Mouse (Mus musculus): ENCODE data around the gene Fv1.
"Not testable (repeated sequence)": the region's sequence is repeated elsewhere in the genome, so short reads cannot be mapped to it uniquely, and the experiment has no call there.

Gene Fv1

DNA sequence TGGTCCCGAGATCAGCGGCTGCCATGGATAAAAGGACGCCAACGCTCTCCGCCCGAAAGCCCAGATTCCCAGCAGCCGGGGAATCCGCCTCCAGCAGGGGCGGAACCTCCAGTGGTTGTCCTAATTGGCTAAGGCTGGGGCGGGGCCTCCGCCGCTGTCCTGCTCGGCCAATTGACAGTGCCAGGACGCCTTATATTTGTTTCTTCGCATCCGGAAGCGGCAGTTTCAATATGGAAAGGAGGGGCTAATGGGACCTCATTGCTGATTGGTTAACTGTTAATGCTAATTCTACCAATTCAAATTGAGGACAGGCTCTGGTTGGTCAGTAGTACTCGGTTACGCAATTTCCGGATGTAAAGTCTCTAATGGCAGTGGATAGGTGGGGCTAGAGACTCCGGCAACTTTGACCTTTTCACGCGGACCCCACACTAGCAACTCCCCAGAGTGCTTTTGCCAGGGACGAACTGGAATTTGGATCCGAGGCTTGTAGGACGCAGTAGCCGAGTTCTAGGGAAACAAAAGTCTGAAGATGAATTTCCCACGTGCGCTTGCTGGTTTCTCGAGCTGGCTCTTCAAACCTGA is at the start of gene Fv1, which contains the start of gene Miip:
TSS of gene Fv1 (plus strand) at position 530 of the 582 bp plus-strand sequence.
TSS of gene Miip (minus strand) at position 367 of the 582 bp plus-strand sequence.
- peak; percentile 97 for DNase-seq (ENCODE audit: low read depth, low spot score)
- H3K27me3 ChIP-seq (ENCODE audit: control insufficient read depth, insufficient read depth, low read length, poor library complexity, severe bottlenecking), result no peaks in the 10 kb centered on the region
- peaks cover 2% of the 10 kb centered on the region; the same call in 1 of the 2 replicates for H3K36me3 ChIP-seq (ENCODE audit: control insufficient read depth, insufficient read depth, low read length, poor library complexity, severe bottlenecking)

DNA sequence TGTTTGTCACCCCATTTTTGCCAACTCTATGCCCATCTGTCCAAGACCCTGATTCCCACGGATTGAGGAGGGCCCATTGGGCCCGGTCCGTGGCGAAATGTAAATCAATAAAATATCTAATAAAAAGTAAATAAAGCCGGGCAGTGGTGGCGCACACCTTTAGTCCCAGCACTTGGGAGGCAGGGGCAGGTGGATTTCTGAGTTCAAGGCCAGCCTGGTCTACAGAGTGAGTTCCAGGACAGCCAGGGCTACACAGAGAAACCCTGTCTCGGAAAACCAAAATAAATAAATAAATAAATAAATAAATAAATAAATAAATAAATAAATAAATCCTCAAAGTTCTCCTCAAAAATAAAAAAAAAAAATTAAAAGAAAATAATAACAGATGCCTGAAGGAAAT is 49.1 kb upstream of the Fv1 start:
- not testable (repeated sequence) for H3K36me3 ChIP-seq (ENCODE audit: control insufficient read depth, insufficient read depth, low read length, poor library complexity, severe bottlenecking); H3K27me3 ChIP-seq (ENCODE audit: control insufficient read depth, insufficient read depth, low read length, poor library complexity, severe bottlenecking); DNase-seq (ENCODE audit: low read depth, low spot score)

DNA sequence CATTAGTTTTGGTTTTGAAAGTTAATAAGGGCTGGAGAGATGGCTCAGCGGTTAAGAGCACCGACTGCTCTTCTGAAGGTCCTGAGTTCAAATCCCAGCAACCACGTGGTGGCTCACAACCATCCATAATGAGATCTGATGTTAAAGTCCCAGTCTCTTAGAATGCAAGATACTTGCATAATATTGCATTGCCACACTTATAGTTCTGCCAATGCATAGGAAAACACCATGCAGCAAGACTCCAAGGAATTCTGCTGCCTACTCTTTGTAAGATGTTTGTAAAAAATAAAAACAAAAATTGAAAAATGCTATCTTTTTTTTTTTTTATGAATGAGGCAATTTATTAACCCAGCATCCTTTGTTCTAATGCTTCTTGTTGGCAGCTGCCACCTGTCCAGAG is 47.4 kb upstream of the Fv1 start:
- H3K27me3 ChIP-seq (ENCODE audit: control insufficient read depth, insufficient read depth, low read length, poor library complexity, severe bottlenecking); DNase-seq (ENCODE audit: low read depth, low spot score); H3K36me3 ChIP-seq (ENCODE audit: control insufficient read depth, insufficient read depth, low read length, poor library complexity, severe bottlenecking): not testable (repeated sequence)

DNA sequence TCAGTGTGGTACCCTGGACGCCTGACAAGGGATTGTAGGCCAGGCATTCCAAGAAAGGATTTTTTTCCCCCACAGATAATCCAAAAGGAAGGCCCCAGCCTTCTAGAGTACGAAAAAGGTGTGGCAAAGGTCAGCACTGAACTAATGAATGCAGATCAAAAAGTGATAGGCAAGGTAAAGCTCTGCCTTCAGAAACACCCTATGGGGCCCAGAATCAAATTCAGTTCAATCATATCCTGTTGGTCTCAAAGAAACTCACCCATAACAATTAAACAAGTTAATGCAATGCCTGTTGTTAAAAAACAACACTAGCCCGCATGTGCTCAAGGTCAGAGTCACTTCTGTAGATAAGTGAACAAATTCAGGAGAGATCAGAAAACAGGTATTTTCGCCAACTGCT is 44.4 kb upstream of the Fv1 start:
- H3K27me3 ChIP-seq (ENCODE audit: control insufficient read depth, insufficient read depth, low read length, poor library complexity, severe bottlenecking), result no peaks in the 10 kb centered on the region
- DNase-seq (ENCODE audit: low read depth, low spot score), result no peak
- peaks cover 6% of the 10 kb centered on the region for H3K36me3 ChIP-seq (ENCODE audit: control insufficient read depth, insufficient read depth, low read length, poor library complexity, severe bottlenecking)

DNA sequence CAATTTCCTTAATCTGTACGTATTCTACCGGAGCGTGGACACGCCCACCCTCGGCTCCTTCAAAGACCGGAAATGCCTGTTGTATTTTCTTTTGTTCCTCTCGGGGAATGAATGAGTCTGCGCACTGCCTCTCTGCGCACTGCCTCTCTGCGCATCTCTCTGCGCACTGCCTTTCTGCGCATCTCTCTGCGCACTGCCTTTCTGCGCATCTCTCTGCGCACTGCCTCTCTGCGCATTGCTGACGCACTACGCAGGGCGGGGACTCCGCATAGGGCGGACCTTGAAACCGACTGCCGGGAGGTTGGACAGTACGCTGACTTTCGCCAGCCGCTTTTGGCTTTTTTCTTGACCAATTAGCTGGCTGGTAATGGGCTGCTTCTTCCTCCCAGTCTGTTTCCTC is 29.5 kb upstream of the Fv1 start:
- not testable (repeated sequence) for H3K27me3 ChIP-seq (ENCODE audit: control insufficient read depth, insufficient read depth, low read length, poor library complexity, severe bottlenecking); DNase-seq (ENCODE audit: low read depth, low spot score)

DNA sequence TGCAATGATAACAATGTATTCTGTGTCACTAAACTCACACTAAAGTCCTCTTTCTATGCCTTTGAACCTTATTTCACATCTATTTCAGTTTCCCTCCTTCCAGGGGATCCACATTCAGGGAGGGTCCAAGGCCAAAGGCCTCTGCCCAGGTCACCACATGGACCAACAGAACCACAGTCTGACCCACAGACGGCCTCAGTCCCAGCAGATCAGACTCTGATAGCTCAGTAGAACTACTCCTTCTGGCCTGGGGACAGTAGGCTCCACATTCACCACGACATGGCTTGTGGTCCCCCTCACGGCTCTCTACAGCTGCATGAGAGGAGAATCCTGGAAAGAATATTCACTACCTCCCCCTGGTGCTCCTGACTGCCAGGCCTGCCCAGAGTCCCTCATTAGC is 25.9 kb upstream of the Fv1 start:
- no peaks in the 10 kb centered on the region for H3K27me3 ChIP-seq (ENCODE audit: control insufficient read depth, insufficient read depth, low read length, poor library complexity, severe bottlenecking)
- no peak for DNase-seq (ENCODE audit: low read depth, low spot score)
- H3K36me3 ChIP-seq (ENCODE audit: control insufficient read depth, insufficient read depth, low read length, poor library complexity, severe bottlenecking), result 0 out of 2 replicates have a peak, but pooled peaks cover 2% of the 10 kb centered on the region

More for the DNA sequence above, 29.5 kb upstream of the Fv1 start:
- not testable (repeated sequence) for H3K36me3 ChIP-seq (ENCODE audit: control insufficient read depth, insufficient read depth, low read length, poor library complexity, severe bottlenecking)

DNA sequence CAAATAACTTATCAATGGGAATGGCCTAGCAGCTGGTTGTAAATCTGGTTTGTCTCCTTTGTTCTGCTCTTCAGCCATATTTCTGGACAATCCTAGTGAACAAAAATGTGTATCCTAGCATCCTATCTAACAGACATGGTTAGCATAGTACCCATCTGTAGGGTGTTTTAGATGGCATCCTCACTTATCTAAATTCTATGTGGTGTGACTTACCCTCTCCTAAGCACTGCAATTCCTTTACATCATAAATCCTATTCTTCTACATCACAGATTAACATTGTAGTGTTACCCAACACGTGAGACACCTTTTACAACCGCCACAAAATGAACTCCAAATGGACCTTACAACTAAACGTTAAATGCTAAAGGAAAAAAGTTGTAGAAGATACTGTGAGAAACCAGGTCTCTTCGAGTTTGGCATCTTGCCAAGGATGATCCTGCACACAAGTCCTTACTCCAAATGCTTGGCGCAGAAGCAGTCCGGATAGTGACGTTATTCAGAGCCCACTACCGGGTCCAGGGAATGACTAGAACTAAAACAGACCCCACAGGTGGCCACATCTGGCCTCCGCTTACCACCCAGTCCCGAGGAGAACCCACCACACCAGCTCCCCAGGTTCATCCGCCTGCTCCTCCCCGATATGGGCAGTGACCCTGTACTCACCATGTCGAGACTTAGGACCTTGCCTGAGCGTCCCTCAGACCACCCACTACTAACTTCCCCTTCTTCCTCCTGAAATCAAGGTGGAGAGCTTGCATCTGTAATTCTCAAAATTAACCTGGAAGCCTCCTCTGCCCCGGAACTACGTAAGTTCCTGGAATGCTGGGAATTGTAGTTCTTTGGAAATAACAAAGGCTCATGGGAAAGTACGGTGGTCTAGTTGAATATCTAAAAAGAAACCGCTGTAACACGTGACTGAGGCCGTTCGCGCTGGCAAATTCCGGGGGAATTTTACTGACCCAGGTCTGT is 20.9 kb upstream of the Fv1 start, which contains the start of gene Zfp933:
TSS of gene Zfp933 (minus strand) at position 753 of the 970 bp plus-strand sequence.
- peak; percentile 89 for DNase-seq (ENCODE audit: low read depth, low spot score)
- no peaks in the 10 kb centered on the region for H3K27me3 ChIP-seq (ENCODE audit: control insufficient read depth, insufficient read depth, low read length, poor library complexity, severe bottlenecking)

DNA sequence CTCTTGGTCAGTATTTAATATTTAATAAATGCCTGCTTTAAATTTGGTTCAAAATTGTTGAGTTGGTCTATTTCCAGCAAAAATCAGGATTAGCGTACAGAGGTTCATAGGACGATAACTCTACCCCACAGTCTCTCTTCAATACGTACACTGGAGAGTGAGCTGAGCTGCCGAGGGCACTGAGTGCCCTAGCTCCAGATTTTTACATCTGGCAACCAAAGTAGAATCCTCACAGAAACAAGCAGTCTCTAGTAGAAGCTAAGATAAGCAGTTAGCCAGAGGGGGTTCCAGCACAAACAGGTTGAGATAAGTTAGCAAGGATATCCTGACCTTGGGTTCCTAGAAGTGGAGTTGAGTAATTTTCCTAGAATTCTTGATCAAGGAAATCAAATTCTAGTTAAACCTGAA is 20.2 kb upstream of the Fv1 start:
- no peaks in the 10 kb centered on the region for H3K27me3 ChIP-seq (ENCODE audit: control insufficient read depth, insufficient read depth, low read length, poor library complexity, severe bottlenecking)

More for the DNA sequence above, 20.9 kb upstream of the Fv1 start, which contains the start of gene Zfp933:
- no peaks in the 10 kb centered on the region for H3K36me3 ChIP-seq (ENCODE audit: control insufficient read depth, insufficient read depth, low read length, poor library complexity, severe bottlenecking)

DNA sequence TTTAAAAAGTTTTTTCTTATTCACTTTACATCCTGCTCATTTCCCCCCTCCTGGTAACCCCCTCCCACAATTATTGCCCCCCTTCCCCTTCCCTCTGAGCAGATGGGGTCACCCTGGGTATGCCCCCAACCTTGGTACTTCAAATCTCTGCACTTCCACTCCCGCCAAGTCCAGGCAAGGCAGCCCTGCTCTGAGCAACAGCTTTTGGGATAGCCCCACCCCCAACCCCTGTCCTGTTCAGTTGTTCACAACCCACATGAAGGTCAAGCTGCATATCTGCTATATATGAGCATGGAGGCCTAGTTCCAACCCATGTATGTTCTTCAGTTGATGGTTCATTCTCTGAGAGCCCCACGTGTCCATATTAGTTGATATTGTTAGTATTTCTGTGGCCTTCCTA is 18.0 kb upstream of the Fv1 start:
- Histone ChIP-seq H3K27me3 (ENCODE audit: control insufficient read depth, insufficient read depth, low read length, poor library complexity, severe bottlenecking) (no peaks in the 10 kb centered on the region), H3K36me3 (ENCODE audit: control insufficient read depth, insufficient read depth, low read length, poor library complexity, severe bottlenecking) (no peaks in the 10 kb centered on the region)
- no peak for DNase-seq (ENCODE audit: low read depth, low spot score)

More for the DNA sequence above, 20.2 kb upstream of the Fv1 start:
- no peaks in the 10 kb centered on the region for H3K36me3 ChIP-seq (ENCODE audit: control insufficient read depth, insufficient read depth, low read length, poor library complexity, severe bottlenecking)
- no peak for DNase-seq (ENCODE audit: low read depth, low spot score)

DNA sequence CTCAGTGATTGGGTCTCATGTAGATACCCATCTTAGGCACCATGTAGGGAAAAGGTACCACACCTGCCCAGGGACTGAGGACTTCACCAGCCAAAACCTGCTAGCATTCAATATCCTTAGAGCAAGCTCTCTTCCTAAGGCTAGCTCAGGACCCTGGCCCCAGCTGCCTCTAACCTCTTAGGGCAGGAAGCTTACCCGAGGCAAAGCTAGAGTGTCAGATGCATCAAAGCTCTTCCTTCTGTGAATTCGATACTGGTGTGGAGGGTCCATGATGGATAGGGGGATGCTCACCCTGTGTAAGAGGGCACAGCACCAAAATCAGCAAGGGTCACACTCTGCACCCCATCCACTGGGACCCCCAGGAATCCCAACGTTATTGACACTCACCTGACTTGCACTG is 6.7 kb upstream of the Fv1 start:
- Histone ChIP-seq H3K36me3 (ENCODE audit: control insufficient read depth, insufficient read depth, low read length, poor library complexity, severe bottlenecking) (peaks cover 3% of the 10 kb centered on the region), H3K27me3 (ENCODE audit: control insufficient read depth, insufficient read depth, low read length, poor library complexity, severe bottlenecking) (no peaks in the 10 kb centered on the region)
- DNase-seq (ENCODE audit: low read depth, low spot score), result no peak

DNA sequence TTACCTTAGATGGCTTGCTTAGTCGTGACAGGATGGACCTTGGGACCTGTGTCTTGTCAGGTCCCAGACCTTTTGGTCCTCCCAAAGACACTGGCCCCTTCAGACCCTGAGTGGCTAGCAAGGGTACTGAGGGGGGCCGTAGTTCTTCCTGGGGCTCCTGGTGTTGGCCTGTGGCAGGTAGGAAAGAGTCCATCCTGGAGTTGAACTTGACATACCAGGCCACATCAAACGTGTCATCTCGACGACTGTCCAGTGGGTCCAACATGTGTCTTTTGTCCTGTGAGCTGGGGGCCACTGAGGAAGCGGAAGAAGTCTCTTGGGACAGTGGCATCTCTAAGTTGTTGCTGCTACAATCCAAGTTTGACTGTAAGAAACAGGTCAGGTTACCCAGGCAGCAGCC is 3.1 kb upstream of the Fv1 start:
- no peak for DNase-seq (ENCODE audit: low read depth, low spot score)
- no peaks in the 10 kb centered on the region for H3K27me3 ChIP-seq (ENCODE audit: control insufficient read depth, insufficient read depth, low read length, poor library complexity, severe bottlenecking)

DNA sequence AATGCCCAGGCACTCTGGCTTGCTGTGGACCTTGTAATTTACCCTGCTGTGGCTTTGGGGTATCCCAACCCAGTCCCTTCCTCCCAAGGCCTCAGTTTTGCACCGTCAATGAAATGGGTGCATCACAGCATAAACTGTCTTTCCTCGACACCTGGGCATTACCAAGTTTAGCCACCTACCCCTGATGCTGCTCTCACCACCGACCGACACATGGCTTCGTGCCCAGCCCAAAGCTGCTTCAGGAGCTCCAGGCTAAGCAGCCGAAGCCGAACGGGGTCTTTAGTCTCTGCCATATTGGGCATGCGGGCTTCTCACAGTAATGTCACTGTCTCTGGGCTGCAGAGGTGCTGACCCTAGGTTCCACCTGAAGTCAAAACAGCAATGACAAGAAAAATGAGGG is 2.7 kb upstream of the Fv1 start:
- Histone ChIP-seq H3K27me3 (ENCODE audit: control insufficient read depth, insufficient read depth, low read length, poor library complexity, severe bottlenecking) (no peaks in the 10 kb centered on the region), H3K36me3 (ENCODE audit: control insufficient read depth, insufficient read depth, low read length, poor library complexity, severe bottlenecking) (peaks cover 3% of the 10 kb centered on the region)
- no peak for DNase-seq (ENCODE audit: low read depth, low spot score)

More for the DNA sequence above, 3.1 kb upstream of the Fv1 start:
- H3K36me3 ChIP-seq (ENCODE audit: control insufficient read depth, insufficient read depth, low read length, poor library complexity, severe bottlenecking), result peaks cover 3% of the 10 kb centered on the region

DNA sequence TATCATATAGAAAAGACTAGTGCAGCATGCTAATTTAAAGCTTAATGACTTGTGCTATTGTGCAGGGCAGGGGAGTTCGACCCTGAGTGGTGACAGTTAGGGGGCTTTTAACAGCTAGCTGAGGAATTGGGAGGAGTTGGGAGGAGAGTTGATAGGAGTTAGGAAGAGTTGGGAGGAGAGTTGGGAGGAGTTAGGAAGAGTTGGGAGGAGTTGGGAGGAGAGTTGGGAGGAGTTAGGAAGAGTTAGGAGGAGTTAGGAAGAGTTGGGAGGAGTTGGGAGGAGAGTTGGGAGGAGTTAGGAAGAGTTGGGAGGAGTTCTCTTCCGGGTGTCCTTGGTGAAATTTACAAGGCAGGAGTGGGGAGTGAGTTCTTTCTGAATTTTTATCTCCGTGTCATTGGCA is 2.0 kb upstream of the Fv1 start:
- not testable (repeated sequence) for DNase-seq (ENCODE audit: low read depth, low spot score); H3K36me3 ChIP-seq (ENCODE audit: control insufficient read depth, insufficient read depth, low read length, poor library complexity, severe bottlenecking); H3K27me3 ChIP-seq (ENCODE audit: control insufficient read depth, insufficient read depth, low read length, poor library complexity, severe bottlenecking)

DNA sequence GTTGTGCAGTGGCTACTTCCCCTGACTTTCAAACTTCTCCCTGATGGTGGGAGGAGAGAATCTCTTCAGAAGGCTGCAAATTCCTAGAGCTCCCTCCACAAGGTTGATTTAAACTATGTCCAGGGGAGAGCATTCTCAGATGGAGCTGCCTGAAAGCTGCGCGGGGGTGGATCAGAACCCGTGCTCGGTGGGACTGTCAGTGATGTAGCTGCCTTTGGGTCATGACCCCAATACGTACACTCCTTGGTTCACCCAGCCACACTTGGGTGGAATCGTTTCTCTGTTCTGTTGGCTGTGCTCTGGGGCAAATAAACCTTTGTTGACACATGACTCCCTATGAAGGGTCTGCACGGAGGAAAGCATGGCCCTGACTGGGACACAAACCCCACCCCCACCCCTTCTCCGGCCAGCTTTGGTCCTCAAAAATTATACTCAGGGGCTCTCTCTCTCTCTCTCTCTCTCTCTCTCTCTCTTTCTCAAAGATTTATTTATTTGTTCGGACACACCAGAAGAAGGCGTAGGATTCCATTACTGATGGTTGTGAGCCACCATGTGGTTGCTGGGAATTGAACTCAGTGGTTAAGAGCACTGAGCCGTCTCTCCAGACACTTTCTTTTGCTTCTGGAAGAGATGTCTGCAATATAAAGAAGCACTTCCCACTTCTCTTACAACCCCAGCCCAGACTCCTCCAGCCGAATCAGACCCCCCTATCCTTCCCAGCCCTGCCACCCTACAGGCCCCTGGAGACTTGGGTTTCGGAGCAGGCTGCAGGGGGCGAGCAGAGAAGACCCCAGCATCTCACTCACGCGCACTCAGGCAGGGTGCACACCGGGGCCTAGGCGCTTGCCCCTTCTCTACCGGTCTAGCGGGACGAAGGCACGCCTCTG is 973 bp upstream of the Fv1 start:
- peak; percentile 13 for DNase-seq (ENCODE audit: low read depth, low spot score)
- Histone ChIP-seq H3K36me3 (ENCODE audit: control insufficient read depth, insufficient read depth, low read length, poor library complexity, severe bottlenecking) (peaks cover 2% of the 10 kb centered on the region), H3K27me3 (ENCODE audit: control insufficient read depth, insufficient read depth, low read length, poor library complexity, severe bottlenecking) (no peaks in the 10 kb centered on the region)
